Mouse (Mus musculus): ENCODE results near the gene Tmeff2.

- TF ChIP-seq CTCF (IDR thresholded peaks at IDR 0.05; ENCODE audit: low read depth) = no peak
- TF ChIP-seq EP300 (IDR thresholded peaks at IDR 0.05; ENCODE audit: low read depth) = no peak
Measured at GRCm38 (mm10) chr1:51008344-51008743, 107.9 kb downstream of the Tmeff2 start.
